Mouse (Mus musculus) heart, postnatal 25 days (tissue): ENCODE data around the gene Rnf180. TPM values are rescaled to one million over a fixed set of nuclear protein-coding genes. Genes with fewer than 3 reads are reported as not detected.

Experiments used
- DNase-seq: peaks from one replicate; pipeline ENCODE4 v3.0.0; 2022; ENCODE audit warnings: low spot score
- intact Hi-C: fragments of 180-260 bp; cut with DNase I; formaldehyde crosslinking; loops from one replicate; pipeline ENCODE4 v1.15.1; 2025
- total RNA-seq, 2 experiments: library from RNA; stranded (reverse); gene quantifications; 2 replicates each; pipeline ENCODE4 v1.2.3; 2021

The Rnf180 gene
- total RNA-seq, 2 experiments from 2014 or later = 0.61 to 0.81 TPM

- intact Hi-C loops = no loop called here
These were observed 146.7 kb downstream of the Rnf180 start for GRCm38 (mm10) chr13:105147795-105148418.

GRCm38 (mm10) chr13:105146827-105147226 is 147.8 kb downstream of the Rnf180 start:
- intact Hi-C loops = no loop called here

More at GRCm38 (mm10) chr13:105147795-105148418, 146.7 kb downstream of the Rnf180 start:
- DNase-seq = no peak

GRCm38 (mm10) chr13:105139881-105140280 is 154.7 kb downstream of the Rnf180 start:
- intact Hi-C loops = no loop called here
- no peak for DNase-seq

More at GRCm38 (mm10) chr13:105146827-105147226, 147.8 kb downstream of the Rnf180 start:
- no peak for DNase-seq

GRCm38 (mm10) chr13:105134397-105134796 is 160.2 kb downstream of the Rnf180 start:
- intact Hi-C loops = no loop called here
- DNase-seq = no peak

GRCm38 (mm10) chr13:105132776-105133175 is 161.8 kb downstream of the Rnf180 start:
- intact Hi-C loops = no loop called here
- DNase-seq = no peak

- DNase-seq = no peak
- intact Hi-C loops = no loop called here
These were observed 162.2 kb downstream of the Rnf180 start for GRCm38 (mm10) chr13:105132370-105132769.

- intact Hi-C loops = no loop called here
- no peak for DNase-seq
These were observed 164.5 kb downstream of the Rnf180 start for GRCm38 (mm10) chr13:105130080-105130479.

- intact Hi-C loops = no loop called here
- DNase-seq = no peak
These were observed 172.5 kb downstream of the Rnf180 start for GRCm38 (mm10) chr13:105122092-105122491.

GRCm38 (mm10) chr13:105121617-105122016 is 173.0 kb downstream of the Rnf180 start:
- intact Hi-C loops = no loop called here
- DNase-seq = no peak

- intact Hi-C loops = no loop called here
These were observed 183.0 kb downstream of the Rnf180 start for GRCm38 (mm10) chr13:105111599-105111998.

GRCm38 (mm10) chr13:105104385-105104784 is 190.2 kb downstream of the Rnf180 start:
- no peak for DNase-seq
- intact Hi-C loops = no loop called here

More at GRCm38 (mm10) chr13:105111599-105111998, 183.0 kb downstream of the Rnf180 start:
- DNase-seq = no peak

- intact Hi-C loops = no loop called here
- DNase-seq = no peak
These were observed 193.9 kb downstream of the Rnf180 start for GRCm38 (mm10) chr13:105100705-105101104.

GRCm38 (mm10) chr13:105096316-105096715 is 198.3 kb downstream of the Rnf180 start:
- intact Hi-C loops = no loop called here
- DNase-seq = no peak

GRCm38 (mm10) chr13:105089276-105089675 is 205.3 kb downstream of the Rnf180 start:
- intact Hi-C loops = no loop called here
- DNase-seq = no peak

GRCm38 (mm10) chr13:105081862-105082261 is 212.8 kb downstream of the Rnf180 start, which contains the start of gene 4933425L06Rik:
4933425L06Rik (plus strand) TSS chr13:105082122.
- intact Hi-C loops = no loop called here
- no peak for DNase-seq

Other genes with a start within 250 kb of the Rnf180 start
- 1 to 10 TPM; 3.4 to 4.0 TPM for gene Rgs7bp, start 239.9 kb downstream of the Rnf180 start, total RNA-seq
- not detected for gene 4933425L06Rik, start 212.7 kb downstream of the Rnf180 start, total RNA-seq
- not detected for gene Htr1a, start 148.8 kb upstream of the Rnf180 start, total RNA-seq